Mouse (Mus musculus): ENCODE data around the gene Thegl.

The Thegl gene

DNA sequence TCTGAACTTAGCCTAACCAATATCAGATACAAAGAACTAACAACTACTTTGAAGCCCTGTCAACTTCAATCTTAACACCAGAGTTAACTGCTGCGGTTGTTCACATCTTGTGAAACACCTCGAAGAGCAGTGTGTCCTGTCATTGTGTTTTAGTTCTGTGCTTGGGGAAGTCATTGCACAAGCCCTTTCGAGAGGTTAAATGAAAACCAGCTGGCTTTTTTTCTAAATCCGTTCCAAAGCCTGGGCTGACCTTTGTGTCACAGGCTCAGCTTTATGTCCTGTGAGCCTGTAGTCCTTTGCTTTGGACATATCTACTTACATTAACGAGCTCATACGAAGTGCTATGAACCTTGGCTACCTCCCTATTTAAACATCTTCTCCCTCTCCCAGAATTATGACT, 81.9 kb downstream of the Thegl start:
- peak in 1 of 2 experiments; percentile 26 for DNase-seq

DNA sequence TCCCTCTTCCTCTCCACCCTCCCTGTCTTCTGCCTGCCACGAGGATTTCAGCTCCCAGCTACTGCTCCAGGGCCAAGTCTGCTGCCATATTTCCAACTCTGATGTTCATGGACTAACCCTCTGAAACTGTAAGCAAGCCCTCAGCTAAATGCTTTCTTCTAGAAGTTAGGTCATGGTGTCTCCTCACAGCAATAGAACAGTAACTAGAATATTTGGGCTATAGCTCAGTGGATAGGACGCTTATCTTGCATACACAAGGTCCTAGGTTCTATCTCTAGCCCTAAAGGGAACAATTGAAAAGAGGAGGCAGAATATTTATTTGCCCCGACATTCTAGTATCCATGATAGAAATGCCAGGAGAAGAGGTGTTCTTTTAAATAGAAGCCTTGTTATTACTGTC, 83.1 kb downstream of the Thegl start:
- no peak for DNase-seq

DNA sequence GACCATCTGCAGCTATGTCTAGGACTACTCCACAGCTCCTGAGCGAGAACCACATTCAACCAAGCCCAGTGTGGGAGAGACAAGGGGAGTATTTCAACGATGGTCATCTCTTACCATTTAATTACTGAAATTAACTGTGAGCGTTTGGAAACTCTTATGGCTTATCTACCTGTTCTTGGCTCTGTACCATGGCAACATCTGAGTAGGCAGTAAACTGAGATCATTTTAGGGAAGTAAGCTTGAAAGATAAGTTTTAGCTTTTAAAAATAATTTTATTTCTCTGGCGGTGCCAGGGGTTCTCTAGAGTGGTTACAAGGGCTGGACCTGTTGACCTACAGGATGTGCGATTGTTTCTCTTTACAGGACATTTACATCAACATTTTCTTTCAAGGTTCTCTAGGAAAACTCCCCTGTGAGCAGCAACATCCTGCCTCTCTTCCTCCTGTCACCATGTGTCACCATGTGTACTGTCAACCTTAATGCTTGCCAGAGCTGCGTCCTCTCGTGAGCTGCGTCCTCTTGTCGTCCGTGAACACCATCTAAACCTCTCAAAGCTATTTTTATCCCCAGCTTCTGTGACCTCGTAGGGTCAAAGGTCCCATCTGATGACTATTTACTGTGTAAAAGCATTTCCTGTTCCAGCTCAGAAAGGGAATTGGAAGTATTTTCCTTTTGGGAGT, 83.6 kb downstream of the Thegl start:
- peak; percentile 29 to 45 for DNase-seq

DNA sequence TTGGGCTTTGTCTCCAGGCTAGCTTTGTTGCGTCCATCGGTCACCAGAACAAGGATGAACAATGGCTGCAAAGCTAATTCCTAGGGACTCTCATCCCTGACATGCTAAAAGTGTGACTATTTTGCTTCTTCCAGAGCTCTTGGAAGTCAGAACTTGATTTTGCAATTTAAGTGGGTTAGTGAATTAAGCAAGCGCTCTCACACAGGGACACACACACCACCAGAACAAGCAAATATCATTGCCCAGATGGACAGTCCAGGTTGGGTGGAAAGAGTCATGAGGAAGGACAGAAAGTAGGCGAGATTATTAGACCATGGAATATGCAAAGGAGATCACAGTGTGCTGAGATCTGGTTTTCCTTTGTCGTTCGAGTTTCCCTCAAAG, 84.2 kb downstream of the Thegl start:
- no peak for DNase-seq

DNA sequence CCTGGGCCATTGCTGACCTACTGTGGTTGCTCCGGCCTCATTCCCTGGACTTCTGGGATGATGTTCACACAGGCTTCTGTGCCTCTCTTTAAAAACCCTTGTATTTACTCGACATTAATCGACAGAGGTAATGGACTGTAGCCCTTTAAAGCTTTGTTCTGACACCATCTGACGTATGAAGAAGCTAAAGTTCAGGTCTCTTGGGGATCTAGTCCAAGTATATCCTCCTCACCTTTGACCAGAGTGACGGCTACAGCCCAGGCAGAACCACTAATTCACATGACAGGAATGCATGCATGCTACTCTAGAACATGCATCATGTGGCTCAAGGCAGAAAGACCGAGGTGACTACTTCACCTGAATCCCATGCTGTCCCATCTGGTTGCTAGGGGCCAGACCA, 84.9 kb downstream of the Thegl start:
- no peak for DNase-seq

DNA sequence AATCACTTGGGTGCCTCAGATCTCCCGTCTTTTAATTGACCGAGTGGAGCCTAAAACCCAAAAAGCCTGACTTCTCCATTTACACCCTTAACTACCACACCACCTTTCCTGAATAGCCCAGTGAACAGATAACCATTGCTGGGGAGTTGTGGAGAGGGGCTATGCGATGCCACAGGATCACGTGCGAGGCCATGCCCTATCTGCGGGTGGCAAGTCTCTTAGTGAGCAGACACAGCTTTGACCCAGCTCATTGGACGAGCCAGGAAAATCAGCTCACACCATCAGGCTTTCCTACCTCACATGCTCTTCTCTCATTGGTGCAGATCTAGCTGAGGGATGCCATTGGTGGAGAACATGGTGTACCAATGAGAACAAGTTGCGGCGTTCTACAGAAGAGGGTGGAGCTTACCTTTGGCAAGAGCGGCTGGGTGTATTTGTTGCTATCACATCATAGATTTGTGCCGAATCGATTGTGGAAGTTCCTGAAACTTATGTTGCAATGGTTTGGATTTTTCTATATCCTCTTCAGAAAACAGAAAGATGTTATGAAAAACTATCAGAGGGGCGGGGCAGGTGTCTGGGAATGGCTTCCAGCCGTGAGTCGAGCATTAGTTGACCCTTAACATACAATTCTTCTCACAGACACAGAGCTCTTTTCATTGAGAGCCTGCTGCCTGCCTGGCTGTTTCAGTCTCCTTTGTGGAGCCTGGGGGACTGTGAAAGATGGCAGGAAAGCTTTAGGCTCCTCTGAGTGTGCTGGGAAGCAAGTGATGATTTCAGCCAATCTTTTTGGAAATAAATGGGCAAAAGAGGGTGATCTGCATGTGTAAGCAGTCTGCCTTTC, 86.9 kb downstream of the Thegl start:
- DNase-seq, result peak in 1 of 2 experiments; percentile 65

DNA sequence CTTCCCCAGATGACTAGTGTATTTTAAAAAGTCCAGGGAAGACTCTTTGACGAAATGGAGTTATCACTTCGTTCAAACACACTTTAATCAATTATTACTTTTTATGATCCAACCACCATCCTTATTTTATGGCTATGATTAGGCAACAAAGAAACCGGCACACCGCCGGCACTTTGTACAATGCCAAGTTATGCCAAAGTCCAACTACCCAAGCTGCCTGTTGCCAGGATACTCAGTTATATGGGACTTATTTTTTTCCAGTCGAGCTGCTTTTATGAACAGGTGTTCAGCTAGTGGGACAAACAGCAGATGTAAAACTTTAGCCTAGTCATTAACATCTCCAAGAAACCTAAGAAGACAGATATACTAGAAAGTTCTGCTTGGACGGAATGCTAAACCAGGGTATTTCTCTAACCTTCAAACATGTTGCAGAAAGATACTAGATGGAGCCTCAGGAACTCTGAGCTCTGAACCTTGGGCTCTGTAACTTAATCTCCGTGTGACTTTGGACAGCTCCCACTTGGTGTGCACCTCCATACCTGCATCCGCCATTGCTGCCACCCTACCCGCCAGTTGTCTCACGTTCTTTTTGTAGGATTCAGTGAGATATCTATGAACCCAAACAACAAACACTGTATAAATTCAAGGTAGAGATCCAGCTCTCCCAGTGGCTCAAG, 91.5 kb downstream of the Thegl start:
- no peak for DNase-seq

DNA sequence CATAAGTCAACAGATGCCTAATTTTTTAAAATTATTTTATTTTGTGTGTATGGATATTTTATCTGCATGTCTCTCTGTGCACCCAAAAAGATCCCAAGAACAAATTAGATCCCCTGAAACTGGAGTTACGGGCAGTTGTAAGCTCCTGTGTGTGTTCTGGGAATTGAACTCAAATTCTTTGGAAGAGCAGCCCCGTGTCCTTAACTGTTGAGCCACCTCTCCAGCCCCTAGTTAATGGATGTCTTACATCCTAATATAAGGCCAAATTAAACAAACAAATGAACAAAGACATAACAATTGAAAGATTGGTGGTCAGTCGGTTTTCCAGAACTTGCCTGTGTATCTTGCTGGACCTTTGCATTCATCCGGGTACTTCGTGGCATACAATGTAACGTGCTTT, 93.0 kb downstream of the Thegl start:
- DNase-seq, result no peak

DNA sequence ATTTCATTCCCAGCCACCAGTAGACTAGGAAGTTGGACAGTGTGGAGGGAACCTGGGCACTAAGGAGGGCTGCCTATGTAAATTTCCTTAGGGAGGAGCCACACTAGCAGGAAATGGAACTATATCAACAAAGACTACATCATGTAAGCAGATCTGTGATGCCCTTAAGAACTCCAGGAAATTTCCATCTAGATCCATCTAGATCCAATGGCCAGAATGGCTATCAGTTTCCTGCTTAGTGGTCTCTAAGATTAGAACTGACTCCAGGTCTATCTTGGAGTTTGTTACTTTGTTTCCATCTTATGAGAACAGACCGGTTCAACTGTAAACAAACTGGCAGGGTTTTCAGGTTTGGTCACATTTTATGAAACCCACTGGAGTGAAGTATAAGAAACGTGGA, 94.0 kb downstream of the Thegl start:
- DNase-seq, result no peak

Data from lung, postnatal 4 days (tissue).